ENCODE assay signal across 10 mouse cellular contexts in genomic region chr2:166415481-166415965, GRCm38 (mm10).
A peak's percentile ranks its signal among the peaks of the same experiment; 100 is the strongest.
DNase-seq lines count a peak whose midpoint lies in the region; ATAC-seq and TF ChIP-seq lines count a peak whose summit lies in the region.
"Had no signal": no experiment of that assay in that cellular context is flagged by ENCODE, and none has a peak within 500 bp of the region (broad histone marks: within the 10 kb centered on the region; RNA-seq: fewer than 3 reads in every experiment).

No protein-coding gene starts in this region.

- 54% methylated on average over 16 of the region's 16 CpGs for WGBS in kidney, adult 2 months
- 13% methylated on average over 16 of the region's 16 CpGs for WGBS in embryonic facial prominence, embryonic 15.5 days

- peak overlapping the region; percentile 17; the same call in 1 of the 2 replicates for H3K4me2 ChIP-seq in embryonic facial prominence, embryonic 15.5 days (replicated peaks)

- no peaks in the 10 kb centered on the region for H3K9me3 ChIP-seq in embryonic facial prominence, embryonic 15.5 days (replicated peaks)
- H3K9me3 ChIP-seq: megakaryocyte, embryonic 14.5 days had no signal

- H3K9ac ChIP-seq in embryonic facial prominence, embryonic 15.5 days, result no peak overlapping the region

- H3K36me3 ChIP-seq in kidney, adult 2 months (ENCODE audit: control insufficient read depth, insufficient read depth, low read length), result no peaks in the 10 kb centered on the region
- H3K36me3 ChIP-seq in embryonic facial prominence, embryonic 15.5 days, result no peaks in the 10 kb centered on the region

- ATAC-seq in embryonic facial prominence, embryonic 15.5 days (ENCODE audit: insufficient number of reproducible peaks, low FRiP score, low TSS enrichment, low read depth), result peak; percentile 90
- ATAC-seq in inflammation-experienced regulatory T-cells, adult 6 months, result no peak

- H3K27ac ChIP-seq in kidney, adult 2 months (ENCODE audit: insufficient read depth, low read depth, low read length), result no peak overlapping the region
- H3K27ac ChIP-seq in embryonic facial prominence, embryonic 15.5 days (replicated peaks), result peak overlapping the region; percentile 82

- TF ChIP-seq CTCF in kidney, adult 2 months (conservative IDR thresholded peaks at IDR 0.05; ENCODE audit: insufficient read depth, insufficient read length, low read depth, low read length), result no peak

- no peaks in the 10 kb centered on the region for H3K27me3 ChIP-seq in kidney, adult 2 months (replicated peaks; ENCODE audit: control insufficient read depth, insufficient read depth, low read length)
- 0 out of 2 replicates have a peak, but pooled peaks cover 3% of the 10 kb centered on the region for H3K27me3 ChIP-seq in embryonic facial prominence, embryonic 15.5 days

- peak; percentile 25 for DNase-seq in kidney, adult 2 months
- DNase-seq in kidney, adult 11 months, result no peak
- DNase-seq in heart, postnatal 4 days, result peak; percentile 76
- peak; percentile 83 for DNase-seq in lung, postnatal 10 days
- DNase-seq in yolk sac, embryonic 10.5 days (ENCODE audit: low spot score), result no peak
- no peak for DNase-seq in urinary bladder, adult 2 months (ENCODE audit: low spot score)
- DNase-seq: layer of hippocampus, adult 9-11 months had no signal

- no peak overlapping the region for H3K4me3 ChIP-seq in kidney, adult 2 months (ENCODE audit: insufficient read depth, low read depth, low read length)
- H3K4me3 ChIP-seq in embryonic facial prominence, embryonic 15.5 days (replicated peaks), result no peak overlapping the region
- H3K4me3 ChIP-seq: megakaryocyte, embryonic 14.5 days had no signal

- TF ChIP-seq POLR2A in kidney, adult 2 months (IDR thresholded peaks at IDR 0.05; ENCODE audit: low read depth, low read length), result no peak

- no peaks in the 10 kb centered on the region for H3K4me1 ChIP-seq in kidney, adult 2 months (ENCODE audit: control insufficient read depth, insufficient read depth, low read length)
- peaks cover 47% of the 10 kb centered on the region for H3K4me1 ChIP-seq in embryonic facial prominence, embryonic 15.5 days

Comparison
In these comparisons a context has a peak if more than half of its experiments do, and no peak if none do; other contexts are left out.
1. DNase-seq: peak in kidney, adult 2 months (single experiment), heart, postnatal 4 days (single experiment) and lung, postnatal 10 days (single experiment); none in kidney, adult 11 months (single experiment), yolk sac, embryonic 10.5 days (single experiment) and urinary bladder, adult 2 months (single experiment).